Mouse (Mus musculus) frontal cortex, postnatal 10 days (tissue): ENCODE results near the gene Zfp143.
"Not testable (repeated sequence)": the region's sequence is repeated elsewhere in the genome, so short reads cannot be mapped to it uniquely, and the experiment has no call there.

Experiments used
- DNase-seq, 2 experiments: peaks; one replicate each; pipeline ENCODE4 v3.0.0; 2022; ENCODE audit warnings: low spot score in 2 of 2, mixed read lengths in 1 of 2

Zfp143 gene

GRCm38 (mm10) chr7:110061199-110061751 is at the start of gene Zfp143:
TSS of gene Zfp143 (plus strand) at chr7:110061217.
- DNase-seq, result peak; percentile 100

GRCm38 (mm10) chr7:110011417-110011816 is 49.6 kb upstream of the Zfp143 start:
- no peak for DNase-seq

GRCm38 (mm10) chr7:110014272-110014671 is 46.7 kb upstream of the Zfp143 start:
- no peak for DNase-seq

- peak; percentile 85 to 90 for DNase-seq
Observed at GRCm38 (mm10) chr7:110018117-110018630, 42.8 kb upstream of the Zfp143 start, which contains the start of gene Ipo7. TSS of gene Ipo7 (plus strand) at chr7:110018274.

GRCm38 (mm10) chr7:110018631-110019482 is 42.2 kb upstream of the Zfp143 start:
- DNase-seq, result peak; percentile 41 to 55

GRCm38 (mm10) chr7:110023553-110023952 is 37.5 kb upstream of the Zfp143 start:
- no peak for DNase-seq

GRCm38 (mm10) chr7:110026594-110026993 is 34.4 kb upstream of the Zfp143 start:
- DNase-seq, result no peak

GRCm38 (mm10) chr7:110028826-110029225 is 32.2 kb upstream of the Zfp143 start:
- no peak for DNase-seq

GRCm38 (mm10) chr7:110030342-110030741 is 30.7 kb upstream of the Zfp143 start:
- DNase-seq, result no peak

- DNase-seq, result not testable (repeated sequence)
Observed at GRCm38 (mm10) chr7:110057723-110058122, 3.3 kb upstream of the Zfp143 start.

- DNase-seq, result no peak
Observed at GRCm38 (mm10) chr7:110059092-110059785, 1.8 kb upstream of the Zfp143 start.

GRCm38 (mm10) chr7:110060106-110060668 is 830 bp upstream of the Zfp143 start:
- no peak for DNase-seq

- DNase-seq, result no peak
Observed at GRCm38 (mm10) chr7:110060669-110061198, 283 bp upstream of the Zfp143 start.

- peak; percentile 78 to 83 for DNase-seq
Observed at GRCm38 (mm10) chr7:110061752-110062273, 796 bp downstream of the Zfp143 start.

GRCm38 (mm10) chr7:110063731-110064130 is 2.7 kb downstream of the Zfp143 start:
- DNase-seq, result no peak

GRCm38 (mm10) chr7:110069070-110069469 is 8.1 kb downstream of the Zfp143 start:
- DNase-seq, result no peak

- DNase-seq, result no peak
Observed at GRCm38 (mm10) chr7:110078168-110078567, 17.2 kb downstream of the Zfp143 start.

- peak in 1 of 2 experiments; percentile 19 for DNase-seq
Observed at GRCm38 (mm10) chr7:110083386-110084165, 22.6 kb downstream of the Zfp143 start.

GRCm38 (mm10) chr7:110085217-110085616 is 24.2 kb downstream of the Zfp143 start:
- DNase-seq, result no peak

GRCm38 (mm10) chr7:110087914-110088313 is 26.9 kb downstream of the Zfp143 start:
- DNase-seq, result no peak
